In genomic region chr9:64473170-64473569, GRCm38 (mm10) we compare ENCODE assay signal across 14 mouse cellular contexts.
A peak's percentile ranks its signal among the peaks of the same experiment; 100 is the strongest.
DNase-seq lines count a peak whose midpoint lies in the region; TF ChIP-seq lines count a peak whose summit lies in the region.
"Had no signal": no experiment of that assay in that cellular context is flagged by ENCODE, and none has a peak within 500 bp of the region (broad histone marks: within the 10 kb centered on the region; RNA-seq: fewer than 3 reads in every experiment).

No protein-coding gene starts in this region.

- no peaks in the 10 kb centered on the region for H3K27me3 ChIP-seq in testis, adult 2 months (ENCODE audit: control insufficient read depth, insufficient read depth, low read length)
- H3K27me3 ChIP-seq in cerebellum, adult 2 months (ENCODE audit: control insufficient read depth, insufficient read depth, low read length): no peaks in the 10 kb centered on the region
- H3K27me3 ChIP-seq: midbrain, embryonic 15.5 days had no signal

- peak overlapping the region; percentile 81 for H3K4me3 ChIP-seq in testis, adult 2 months (ENCODE audit: control insufficient read depth, low read depth, low read length)
- no peak overlapping the region for H3K4me3 ChIP-seq in cerebellum, adult 2 months (replicated peaks; ENCODE audit: insufficient read depth, low read depth, low read length)
- H3K4me3 ChIP-seq: embryonic facial prominence, embryonic 10.5 days; heart, embryonic 12.5 days; midbrain, embryonic 15.5 days; neural tube, embryonic 12.5 days had no signal

- H3K27ac ChIP-seq in testis, adult 2 months (ENCODE audit: control insufficient read depth, insufficient read depth, low read depth, low read length): no peak overlapping the region
- no peak overlapping the region for H3K27ac ChIP-seq in cerebellum, adult 2 months (ENCODE audit: insufficient read depth, low read length)
- H3K27ac ChIP-seq: embryonic facial prominence, embryonic 10.5 days; midbrain, embryonic 15.5 days; neural tube, embryonic 12.5 days had no signal

- no peaks in the 10 kb centered on the region for H3K4me1 ChIP-seq in testis, adult 2 months (ENCODE audit: control insufficient read depth, insufficient read depth, low read length)
- H3K4me1 ChIP-seq in cerebellum, adult 2 months (ENCODE audit: control insufficient read depth, insufficient read depth, low read length): peaks cover 38% of the 10 kb centered on the region

- H3K36me3 ChIP-seq in testis, adult 2 months (ENCODE audit: control insufficient read depth, insufficient read depth, low read length): no peaks in the 10 kb centered on the region
- H3K36me3 ChIP-seq: embryonic facial prominence, embryonic 10.5 days; heart, embryonic 12.5 days; midbrain, embryonic 15.5 days; neural tube, embryonic 12.5 days had no signal

- peak; percentile 50 for DNase-seq in embryo, embryonic 10 days (ENCODE audit: low spot score)
- no peak for DNase-seq in embryo, embryonic 9.5 days (ENCODE audit: extremely low spot score)
- no peak for DNase-seq in testis, postnatal 14 days (ENCODE audit: low spot score)
- DNase-seq in kidney, postnatal 10 days: peak; percentile 38
- no peak for DNase-seq in cerebellum, adult 2 months
- DNase-seq in gastrocnemius, postnatal 4 days (ENCODE audit: low spot score in 2 of 2): no peak
- DNase-seq in right cerebral cortex, postnatal 36 days (ENCODE audit: low spot score in 2 of 2): no peak
- DNase-seq: lung, postnatal 14 days; thymus, adult 2 months had no signal

- WGBS in cerebellum, adult 2 months: 69% methylated on average over 2 of the region's 2 CpGs

- TF ChIP-seq CTCF in testis, adult 2 months (IDR thresholded peaks at IDR 0.05; ENCODE audit: control insufficient read depth, insufficient read depth, insufficient replicate concordance, low read depth, low read length): no peak
- no peak for TF ChIP-seq CTCF in cerebellum, adult 2 months (IDR thresholded peaks at IDR 0.05; ENCODE audit: borderline replicate concordance, insufficient read depth, low read depth, low read length)

- TF ChIP-seq POLR2A in testis, adult 2 months (IDR thresholded peaks at IDR 0.05; ENCODE audit: control insufficient read depth, low read depth, low read length): no peak
- no peak for TF ChIP-seq POLR2A in cerebellum, adult 2 months (IDR thresholded peaks at IDR 0.05; ENCODE audit: borderline replicate concordance, insufficient read depth, low read length)

Comparison
In these comparisons a context has a peak if more than half of its experiments do, and no peak if none do; other contexts are left out.
1. DNase-seq: peak in embryo, embryonic 10 days (single experiment) and kidney, postnatal 10 days (single experiment); none in embryo, embryonic 9.5 days (single experiment), testis, postnatal 14 days (single experiment), cerebellum, adult 2 months (0 of 2), gastrocnemius, postnatal 4 days (0 of 2) and right cerebral cortex, postnatal 36 days (0 of 2).